Mouse (Mus musculus) right cerebral cortex, adult 18-20 months (tissue): ENCODE results near the gene Gm42417.

Source experiments
- DNase-seq: peaks from one replicate; pipeline ENCODE4 v3.0.0; 2022; ENCODE audit warnings: mixed read lengths

Gene Gm42417

DNA sequence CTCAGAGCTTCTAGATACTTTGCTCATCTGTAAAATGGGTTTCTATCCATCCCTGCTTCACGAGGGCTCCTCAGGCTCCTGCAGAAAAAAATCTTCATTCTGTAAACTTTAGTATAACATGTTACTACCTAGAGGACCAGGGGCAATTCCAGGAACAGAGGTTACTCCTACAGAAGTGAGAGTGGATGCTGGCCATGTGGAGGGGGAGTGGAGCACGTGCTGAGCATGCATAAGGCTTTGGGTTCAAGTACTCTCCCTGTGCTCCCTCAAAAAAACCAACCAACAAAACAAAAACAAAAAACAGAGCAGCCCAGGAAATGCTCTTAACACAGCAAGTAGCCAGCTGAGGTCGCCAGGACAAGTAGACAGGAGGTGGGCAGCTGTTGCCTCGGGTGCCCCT, 24.4 kb upstream of the Gm42417 start:
- DNase-seq = no peak

DNA sequence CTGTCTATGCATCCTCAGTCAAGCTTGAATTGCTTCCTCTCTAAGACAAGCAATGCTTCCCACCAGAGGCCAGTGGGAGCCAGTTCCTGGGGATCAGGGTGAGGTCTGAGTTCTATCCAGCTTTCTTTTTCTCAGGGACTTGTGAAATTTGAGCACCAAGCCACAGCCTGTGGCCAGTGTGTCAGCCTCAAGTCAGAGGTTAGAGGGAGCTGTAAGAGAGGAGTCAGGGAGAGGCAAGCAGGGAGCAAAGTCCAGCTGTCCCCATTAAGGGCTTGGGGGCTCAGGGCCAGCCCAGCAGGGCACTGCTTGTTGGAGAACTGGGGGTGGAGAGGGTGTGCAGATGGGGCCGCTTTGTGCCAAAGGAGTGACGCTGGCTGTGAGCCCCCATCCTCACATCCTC, 24.0 kb upstream of the Gm42417 start:
- no peak for DNase-seq

DNA sequence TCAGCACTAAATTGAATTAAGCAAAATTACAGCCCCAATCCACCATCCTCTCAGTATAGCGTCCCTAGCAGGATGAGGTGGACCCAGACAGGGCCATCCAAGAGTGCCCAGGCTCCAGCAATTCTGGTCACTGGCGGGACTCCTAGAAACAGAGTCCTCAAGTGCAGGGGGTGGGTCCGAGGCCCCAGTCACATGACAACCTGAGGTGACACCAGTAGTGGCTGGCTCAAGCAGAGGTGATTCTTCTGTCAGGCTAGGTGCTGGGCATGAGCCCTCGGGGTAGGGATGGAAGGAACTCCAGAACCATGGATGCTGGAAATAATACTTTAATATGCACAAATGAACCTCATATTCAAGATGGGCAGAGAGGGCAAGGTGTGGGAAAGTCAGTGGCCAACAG, 23.2 kb upstream of the Gm42417 start:
- no peak for DNase-seq

DNA sequence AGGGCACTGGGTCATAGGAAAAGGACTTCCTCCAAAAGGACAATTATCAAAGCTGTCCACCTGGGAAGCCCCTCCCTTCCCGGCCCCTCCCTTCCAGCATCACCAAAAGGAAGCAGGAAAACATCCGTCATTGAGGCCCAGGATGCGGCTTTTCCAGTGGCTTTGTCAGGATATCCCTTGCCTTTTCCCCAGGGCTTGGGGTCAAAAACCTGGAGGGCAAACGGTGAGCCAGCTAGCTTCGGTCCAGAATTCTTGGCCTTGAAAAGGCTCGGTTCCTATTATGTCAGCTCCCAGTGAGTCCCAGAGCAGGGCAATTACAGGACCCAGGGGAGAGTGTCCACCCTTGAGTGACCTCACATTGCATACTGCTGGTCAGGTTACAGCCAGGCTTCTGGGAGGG, 21.7 kb upstream of the Gm42417 start:
- DNase-seq = no peak

DNA sequence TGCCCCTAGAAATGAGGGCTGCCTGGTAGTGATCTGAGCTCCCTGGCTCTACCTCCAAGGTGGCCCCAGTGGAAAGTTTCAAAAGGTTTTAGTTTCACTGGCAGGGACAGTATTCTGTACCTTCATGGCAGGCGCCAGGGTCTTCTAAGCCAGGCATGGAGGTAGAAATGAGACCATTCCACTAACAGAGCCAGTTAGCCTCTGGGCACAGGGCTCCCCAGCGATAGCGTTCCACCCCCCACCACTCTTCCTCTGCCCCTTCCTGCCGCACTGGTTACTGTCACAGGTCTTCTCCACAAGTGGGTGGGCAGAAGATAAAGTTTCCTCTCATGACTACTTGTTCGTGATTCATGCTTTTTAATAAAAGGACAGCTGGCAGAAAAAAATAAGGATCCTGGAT, 20.7 kb upstream of the Gm42417 start:
- DNase-seq = no peak

DNA sequence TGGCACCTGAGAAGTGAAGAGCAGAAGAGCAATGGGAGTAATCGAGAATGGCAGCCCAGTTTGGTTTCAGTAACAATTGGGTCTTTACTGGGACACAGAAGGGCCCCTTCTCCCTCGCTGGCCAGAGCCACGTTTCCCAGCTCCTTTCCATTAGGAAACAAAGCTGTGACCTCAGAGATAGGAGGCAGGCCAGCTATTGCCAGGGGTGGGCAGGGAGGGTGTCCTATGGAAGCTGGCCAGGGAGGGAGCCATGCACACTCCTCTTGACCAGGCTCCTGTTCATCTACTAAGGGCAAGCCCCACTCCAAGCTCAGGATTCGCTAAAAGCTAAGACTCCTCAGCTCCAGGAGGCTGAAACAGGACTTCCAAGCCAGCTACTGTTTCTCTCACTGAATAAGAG, 20.0 kb upstream of the Gm42417 start:
- no peak for DNase-seq

DNA sequence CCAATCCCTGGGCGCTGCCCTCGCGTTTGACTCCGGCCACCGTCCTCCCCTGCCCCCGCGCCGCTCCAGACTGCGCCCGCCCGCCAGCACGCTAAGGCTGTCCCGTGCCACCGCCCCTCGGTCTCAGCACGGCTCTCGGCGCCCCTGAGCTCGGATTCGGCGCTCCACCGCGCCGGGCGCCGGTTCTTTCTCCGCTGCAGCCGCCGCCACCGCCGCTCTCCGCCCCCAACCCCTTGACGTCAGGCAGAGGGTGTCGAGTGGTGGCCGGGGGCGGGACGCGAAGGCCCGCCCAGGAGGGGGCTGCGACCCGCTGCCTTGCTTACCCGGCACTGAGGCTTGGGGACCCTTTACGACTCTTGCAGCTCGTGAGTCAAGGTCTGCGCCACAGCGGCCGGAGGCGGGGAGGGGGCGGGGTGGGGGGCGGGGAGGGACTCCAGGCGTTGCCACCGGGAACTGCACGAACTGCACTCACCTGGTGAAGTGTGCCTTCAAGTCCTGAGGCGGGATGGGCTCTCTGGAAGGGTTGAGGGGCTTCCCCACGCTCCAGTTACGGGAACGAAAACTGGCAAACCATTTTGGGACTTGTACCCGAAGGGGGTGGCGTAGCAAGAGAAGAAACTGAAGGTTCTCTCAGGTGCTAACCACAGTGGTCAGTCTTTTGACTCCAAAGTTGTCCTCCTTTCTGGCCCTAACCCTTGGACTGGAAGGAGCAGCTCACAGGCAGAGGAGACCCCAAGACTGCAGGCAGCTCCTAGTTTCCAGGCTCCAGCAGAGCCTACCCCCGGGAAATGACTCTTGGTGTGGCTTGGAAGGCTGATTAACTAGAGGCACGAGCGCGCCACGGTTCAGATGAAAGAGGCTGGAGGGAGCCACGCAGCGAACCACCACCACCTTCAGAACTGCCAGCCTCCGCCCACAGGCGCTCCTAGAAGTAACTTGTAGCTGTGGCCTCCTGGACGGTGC, 19.1 kb upstream of the Gm42417 start, which contains the start of gene Sema4c:
Gene Sema4c (minus strand): TSS at position 319 of the 963 bp plus-strand sequence.
- DNase-seq = peak; percentile 80

DNA sequence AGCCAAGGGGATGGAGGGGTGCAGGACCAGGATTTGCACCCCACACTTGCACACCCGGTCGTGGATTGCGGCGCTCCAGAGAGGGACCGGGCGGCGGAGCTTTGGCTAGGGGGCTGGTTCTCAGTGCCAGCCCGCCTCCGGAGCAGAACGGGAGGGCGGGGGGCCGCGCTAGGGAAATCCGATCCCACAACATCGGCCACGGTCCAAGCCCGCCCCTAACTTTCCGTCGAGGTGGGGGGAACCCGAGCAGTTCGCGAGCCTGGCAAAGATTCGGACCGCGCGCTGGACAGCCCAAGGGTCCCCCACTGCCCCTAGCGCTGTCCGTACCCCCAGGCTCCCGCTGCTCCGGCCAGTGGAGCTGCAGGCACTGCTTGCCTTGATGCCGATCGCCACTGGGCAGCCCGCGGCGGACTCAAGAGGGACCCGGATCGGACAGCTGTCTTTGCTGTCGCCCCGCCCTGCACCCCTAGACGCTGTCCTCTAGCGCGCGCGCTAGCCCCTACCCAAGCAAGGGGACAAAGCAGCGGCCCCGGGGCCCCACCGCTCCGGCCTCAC, 18.3 kb upstream of the Gm42417 start:
- peak; percentile 60 for DNase-seq

DNA sequence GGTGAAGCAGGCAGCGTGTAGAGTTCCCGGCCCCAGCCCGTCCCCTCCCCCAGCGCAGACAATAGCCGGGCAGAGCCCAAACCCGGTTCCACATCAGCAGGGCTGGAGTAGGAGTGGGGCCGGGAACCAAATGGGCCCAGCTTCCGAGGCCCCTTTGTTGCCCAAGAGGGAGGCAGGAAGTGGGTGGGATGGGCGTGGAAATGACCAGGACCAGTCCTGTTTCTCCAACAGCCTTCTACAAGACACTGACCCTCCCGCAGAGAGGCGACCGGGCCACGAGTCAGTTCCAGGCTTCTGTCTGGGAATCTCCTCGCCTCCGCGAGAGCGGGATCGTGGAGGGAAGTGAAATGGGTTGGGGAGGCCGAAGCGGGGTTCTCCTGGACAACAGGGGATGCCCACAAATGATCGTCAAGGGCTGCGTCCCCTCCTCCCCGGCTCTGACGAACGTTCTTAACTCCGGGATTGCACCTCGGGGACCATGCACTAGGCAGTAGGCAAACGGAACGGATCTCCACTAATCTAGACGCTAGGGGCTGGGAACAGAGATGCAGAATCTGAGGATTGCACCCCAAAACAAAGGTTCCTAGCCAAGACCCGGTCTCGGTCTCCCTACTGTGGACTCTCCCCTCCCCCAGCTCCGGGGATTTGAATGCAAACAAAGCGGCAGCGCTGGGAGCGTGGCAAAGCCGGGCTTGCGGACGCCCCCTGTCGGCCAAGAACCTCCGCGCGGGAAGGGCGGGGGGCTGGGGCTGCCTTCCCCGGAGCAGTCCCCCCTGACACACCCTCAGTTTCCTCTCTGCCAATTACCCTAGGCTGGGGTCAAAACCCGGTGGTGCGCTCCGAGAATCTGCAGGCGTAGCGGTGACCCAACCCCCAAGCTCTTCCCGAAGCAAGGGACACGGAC, 17.6 kb upstream of the Gm42417 start:
- peak; percentile 91 for DNase-seq

DNA sequence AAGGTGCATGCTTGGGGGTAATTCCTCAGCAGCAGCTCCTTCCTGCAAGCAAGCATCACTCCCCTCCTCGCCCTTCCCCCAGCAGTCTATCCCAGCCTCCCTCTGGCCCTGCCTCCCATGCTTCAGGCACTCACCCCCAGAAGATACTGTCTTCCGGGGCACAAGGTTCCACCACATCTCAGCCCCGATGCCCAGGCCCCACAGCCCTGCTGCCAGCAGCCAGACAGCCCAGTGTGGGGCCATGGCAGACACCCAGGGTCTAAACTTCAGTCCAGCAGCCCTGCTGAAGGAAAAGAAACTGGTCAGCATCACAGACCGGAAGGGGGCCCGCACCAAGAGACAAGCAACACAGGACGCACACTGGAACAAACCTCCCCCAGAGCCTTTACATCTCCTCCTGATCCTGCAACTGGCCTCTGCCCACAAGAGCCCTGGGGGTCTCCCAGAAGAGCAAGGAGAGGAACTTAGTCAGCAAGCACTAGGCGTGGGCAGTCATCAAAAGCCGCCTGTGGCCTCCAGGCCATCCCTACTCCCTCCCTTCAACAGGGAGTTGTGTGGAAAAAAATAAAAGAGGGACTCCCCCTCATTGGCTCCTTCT, 16.7 kb upstream of the Gm42417 start:
- DNase-seq = no peak

DNA sequence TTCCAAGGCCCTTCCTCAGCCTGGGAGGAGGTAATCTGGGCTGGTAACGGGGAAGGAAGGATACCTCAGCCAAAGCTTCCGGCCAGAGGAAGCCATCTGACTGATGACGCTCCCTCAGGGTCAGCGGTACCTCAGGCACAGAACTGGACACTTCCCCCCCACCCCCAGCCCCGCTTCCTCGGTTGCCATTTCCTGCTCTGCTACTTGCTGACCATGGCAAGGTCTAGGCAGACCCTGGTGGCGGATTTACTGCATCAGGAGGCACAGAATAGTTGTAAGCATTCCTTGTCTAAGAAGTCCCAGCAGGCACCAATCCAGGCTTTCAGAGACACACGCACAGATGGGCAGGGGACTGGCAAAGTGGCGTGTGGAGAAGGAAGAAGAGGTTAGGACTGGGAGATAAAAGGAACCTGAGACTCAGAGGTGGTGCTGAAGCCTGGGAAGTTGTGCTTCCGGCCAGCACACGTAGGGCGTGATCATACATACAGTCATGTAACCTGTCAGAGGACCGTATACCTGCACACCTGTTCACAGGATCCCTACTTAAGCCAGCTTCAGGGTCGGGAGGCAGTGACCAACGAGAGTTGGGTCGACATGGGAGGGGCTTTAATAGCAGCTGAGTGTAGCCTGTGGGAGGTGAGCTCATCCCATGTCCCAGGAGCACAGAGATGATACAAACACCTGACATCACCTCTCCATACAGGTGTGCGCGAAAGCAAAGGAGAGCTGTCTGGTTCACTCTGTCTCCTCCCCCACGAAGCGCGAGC, 15.6 kb upstream of the Gm42417 start:
- DNase-seq = no peak

DNA sequence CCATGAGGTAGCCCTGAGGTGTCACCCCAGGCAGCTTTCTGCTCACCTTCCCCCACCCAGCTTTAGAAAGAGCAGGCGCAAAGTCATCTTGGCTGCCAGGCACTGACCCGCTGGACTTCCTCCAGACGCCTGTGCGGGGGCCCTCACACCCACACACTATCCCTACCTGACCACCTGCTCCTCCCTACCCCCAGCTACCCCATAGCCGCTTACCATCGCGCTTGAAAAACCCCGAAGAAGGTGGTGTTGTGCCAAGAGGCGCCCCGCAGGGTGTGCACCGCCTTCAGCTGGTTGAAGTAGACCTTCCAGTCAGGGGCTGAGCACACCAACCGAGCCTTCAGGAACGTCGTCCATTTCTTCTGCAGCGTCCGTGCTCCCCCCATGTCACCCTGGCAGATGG, 13.3 kb upstream of the Gm42417 start:
- no peak for DNase-seq

DNA sequence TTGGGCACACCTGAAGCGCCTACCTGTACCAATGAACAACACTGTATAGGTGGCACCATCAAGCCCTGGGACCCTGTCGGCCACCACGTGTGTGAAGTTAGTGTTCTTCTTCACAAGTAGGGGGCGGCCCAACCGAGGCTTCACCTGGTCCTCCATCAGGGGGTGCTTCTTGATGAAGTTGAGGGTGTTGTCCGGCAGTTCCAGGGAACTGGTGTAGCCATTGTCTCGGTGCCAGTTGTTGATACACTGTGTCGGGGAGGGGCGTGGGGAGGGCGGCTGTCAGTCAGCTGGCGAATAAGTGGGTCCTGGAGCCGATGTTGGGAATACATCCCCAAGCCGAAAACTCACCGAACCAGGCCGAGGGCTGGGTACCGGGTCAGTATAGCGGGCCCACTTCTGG, 12.7 kb upstream of the Gm42417 start:
- DNase-seq = no peak

DNA sequence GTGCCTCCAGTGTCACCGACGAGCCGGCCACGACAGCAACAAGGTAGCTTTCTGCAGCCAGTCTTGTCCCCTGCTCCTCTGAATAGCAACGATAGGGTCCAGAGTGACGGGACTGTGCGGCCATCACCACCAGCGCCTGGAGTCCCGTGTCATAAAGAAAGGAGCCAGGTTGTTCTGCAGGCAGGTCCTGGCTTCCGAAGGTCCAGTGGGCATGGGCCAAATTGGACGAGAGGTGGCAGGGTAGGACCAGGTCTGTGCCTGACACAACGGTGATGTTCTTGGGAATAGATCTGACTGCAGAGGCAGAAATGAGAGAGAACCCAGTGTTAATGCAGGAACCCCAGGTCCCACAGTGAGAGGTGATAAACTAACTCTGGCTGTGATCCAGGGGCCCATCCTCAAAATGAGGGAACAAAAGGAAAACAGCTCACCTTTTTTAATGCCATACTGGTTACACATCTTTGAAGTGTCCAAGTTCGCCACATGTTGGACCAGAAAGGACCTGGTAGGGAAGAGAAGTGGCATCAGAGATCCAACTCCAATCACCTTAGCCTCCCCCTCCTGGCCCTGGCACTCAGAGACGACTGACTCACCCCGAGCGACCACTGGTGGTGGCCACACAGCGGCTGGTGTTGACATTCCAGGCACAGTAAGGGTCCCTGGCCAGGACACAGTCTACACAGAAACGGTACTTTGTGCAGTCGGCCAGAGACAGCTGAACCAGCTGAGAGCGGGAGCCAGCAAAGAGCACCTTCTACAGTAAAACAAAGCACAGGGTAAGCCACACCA, 11.0 kb upstream of the Gm42417 start:
- no peak for DNase-seq

DNA sequence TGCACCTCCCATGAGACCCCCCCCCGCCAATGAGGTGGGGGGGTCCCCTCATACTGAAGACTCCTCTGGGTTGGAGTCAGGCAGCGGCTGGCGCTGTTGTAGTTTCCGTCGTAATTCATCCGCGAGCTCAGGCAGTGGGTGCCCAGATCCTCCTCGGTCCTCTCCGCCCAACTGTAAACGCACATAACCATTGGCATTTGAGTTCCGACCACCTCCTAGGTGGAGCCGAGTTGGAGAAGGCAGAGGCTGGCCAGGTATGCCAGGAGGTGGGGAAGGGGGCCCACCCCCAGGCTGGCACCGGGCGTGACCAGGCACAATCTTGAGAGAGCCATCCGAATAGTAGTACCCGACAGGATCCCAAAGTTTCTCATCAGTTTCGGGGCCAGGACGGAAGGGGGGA, 10.3 kb upstream of the Gm42417 start:
- DNase-seq = no peak

DNA sequence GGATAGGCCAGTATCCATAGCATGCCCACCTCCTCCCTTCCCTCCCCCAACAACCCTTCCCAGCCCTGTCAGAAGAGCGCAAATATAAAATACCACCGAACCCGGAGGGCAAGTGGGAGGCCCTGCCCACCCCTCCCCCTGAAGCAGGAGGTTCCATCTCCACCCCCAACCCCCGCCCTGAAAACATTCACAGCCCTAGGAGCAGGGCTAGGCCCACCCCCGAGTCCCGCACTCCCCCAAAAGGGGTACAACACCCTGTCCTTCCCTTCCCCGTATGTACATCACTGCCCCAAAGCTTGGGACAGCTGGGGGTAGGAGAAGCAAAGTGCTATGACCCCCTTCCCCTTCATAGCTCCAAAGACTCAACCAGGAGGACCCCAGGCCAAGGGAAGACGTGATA, 9.5 kb upstream of the Gm42417 start:
- DNase-seq = no peak

DNA sequence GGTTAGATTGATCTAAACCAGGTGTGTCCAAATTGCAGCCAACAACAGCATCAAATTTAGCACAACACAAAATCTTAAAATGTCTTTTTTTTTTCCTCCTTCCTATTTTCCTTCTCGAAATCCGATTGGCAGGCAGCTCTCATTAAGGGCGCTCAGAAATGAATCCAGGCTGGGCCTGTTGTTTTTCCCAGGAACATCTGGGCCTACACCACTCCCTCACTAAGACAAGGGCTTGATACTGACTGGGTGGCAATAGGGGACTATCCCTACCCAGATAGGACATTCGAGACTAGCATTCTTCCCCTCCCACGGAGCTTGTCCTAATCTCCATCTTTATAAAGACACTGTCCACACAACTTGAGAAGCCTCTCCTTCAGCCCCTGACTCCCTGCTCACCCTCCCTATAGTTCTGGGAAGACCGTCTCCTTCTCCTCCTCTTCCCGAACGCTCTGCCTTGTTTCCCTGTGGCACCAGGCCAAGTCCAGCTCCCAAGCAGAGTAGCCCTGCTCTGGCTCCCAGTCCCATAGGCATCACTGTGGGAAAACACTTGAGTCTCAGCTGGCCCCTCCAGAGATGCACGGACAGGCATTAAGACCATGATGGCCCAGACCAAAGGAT, 8.9 kb upstream of the Gm42417 start:
- no peak for DNase-seq

DNA sequence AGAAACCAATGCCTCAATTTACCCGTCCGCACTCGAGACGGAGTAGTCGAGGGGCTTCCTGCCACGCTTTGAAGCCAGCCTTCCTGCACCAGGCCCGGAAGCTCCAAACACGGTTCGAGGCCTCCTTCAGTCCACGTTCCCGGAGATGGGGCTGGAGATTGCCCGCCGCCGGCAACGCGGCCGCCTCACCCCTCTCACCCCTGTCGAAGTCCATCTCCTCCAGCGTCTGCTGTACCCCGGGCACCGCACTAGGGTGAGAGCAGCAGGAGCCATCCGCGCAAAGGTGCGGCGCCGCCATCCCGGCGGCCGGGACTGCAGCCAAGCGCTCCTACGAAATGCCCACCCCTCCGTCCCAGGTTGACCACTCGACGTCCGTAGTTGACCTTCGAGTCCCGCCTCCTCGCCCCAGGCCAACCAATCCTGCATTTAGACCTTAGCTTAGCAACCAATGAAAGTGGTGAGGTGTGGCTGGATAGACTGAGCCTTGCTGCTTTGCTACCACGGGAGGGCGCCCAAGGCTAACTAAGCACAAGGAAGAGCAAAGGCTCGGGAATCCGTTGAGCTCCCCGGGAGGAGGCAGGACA, 7.8 kb upstream of the Gm42417 start, which contains the start of gene Ankrd39:
Gene Ankrd39 (minus strand): TSS at position 558 of the 584 bp plus-strand sequence.
- peak; percentile 99 for DNase-seq

DNA sequence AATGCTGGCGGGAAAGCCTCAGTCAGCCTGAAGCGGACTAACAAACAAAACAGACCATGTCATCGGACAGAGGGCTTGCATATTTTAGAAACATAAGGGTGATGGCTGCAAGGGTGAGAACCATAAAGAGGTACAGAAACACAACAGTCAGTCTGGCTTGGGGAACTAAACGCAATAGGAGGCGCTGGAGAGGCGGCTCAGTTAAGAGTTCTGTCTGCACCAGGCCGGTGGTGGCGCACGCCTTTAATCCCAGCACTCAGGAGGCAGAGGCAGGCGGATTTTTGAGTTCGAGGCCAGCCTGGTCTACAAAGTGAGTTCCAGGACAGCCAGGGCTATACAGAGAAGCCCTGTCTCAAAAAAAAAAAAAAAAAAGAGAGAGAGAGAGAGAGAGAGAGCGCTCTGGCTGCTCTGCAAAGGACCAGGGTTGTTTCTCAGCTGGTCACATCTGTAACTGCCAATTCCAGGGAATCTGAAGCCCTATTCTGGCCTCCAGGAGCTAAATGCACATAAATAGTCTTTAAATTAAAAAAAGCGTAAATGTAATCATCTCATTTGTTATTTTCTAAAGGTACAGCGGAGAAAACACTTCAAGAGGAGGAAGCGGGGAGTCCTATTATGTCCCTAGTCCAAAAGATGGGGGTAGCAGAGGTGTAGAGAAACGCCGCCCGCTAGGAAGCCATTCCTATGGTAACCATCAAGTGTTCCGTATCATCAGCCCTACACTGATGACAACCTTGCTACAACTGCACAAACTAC, 6.8 kb upstream of the Gm42417 start:
- no peak for DNase-seq

DNA sequence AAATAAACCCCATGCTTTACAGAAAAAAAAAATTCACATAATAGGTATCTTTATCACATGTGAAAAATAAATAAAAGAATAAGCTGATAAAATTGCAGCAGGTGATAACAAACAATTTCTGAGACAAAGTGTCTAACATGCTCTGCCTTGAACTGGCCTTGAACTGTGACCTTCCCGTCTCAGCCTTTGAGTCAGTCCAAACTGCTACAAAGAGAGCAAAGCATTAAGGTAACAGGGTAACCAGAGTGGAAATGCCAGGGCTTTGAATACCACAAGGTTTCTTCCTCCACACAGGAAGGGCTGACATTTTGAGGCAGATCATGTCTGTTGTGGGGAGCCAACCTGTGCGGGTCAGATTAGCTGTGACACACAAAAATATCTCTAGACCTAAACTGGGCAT, 6.2 kb upstream of the Gm42417 start:
- DNase-seq = no peak
